Mouse (Mus musculus): ENCODE measurements around the gene Ccdc50. TPM values are rescaled to one million over a fixed set of nuclear protein-coding genes. Genes with fewer than 3 reads are reported as not detected.

The Ccdc50 gene
- polyA plus RNA-seq, 1 experiment from 2014 or later = 72.4 TPM

DNA sequence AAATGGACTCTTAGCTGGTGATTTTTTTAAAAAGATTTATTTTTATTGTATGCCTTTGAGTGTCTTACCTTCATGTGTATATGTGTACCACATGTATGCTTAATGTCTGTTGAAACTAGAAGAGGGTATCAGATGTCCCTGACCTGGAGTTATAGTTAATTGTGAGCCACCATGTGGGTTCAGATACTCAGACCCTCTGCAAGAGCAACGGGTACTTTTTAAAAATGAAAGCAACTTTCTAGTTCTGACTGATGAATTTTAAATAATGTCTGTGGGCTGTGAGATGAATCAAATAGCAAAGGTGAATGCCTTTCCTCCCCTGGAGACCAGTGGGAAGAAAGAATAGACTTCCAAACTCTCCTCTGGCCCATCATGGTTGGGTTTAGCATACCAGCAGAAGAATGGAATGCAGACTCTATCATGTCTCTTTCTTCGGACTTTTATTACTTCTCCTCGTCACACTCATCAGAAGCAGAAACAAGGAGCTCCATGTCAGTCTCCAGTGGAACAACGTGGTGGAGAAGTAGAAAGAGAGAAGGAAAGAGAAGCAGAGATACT, 1.7 kb upstream of the Ccdc50 start:
- 65% methylated on average over 4 of the region's 4 CpGs for WGBS (ENCODE audit: missing documents)
- Histone ChIP-seq H3K79me2 (ENCODE audit: inconsistent target) (peaks cover 29% of the 10 kb centered on the region), H3K4me3 (ENCODE audit: inconsistent target) (no peak overlapping the region), H3K27ac (peak overlapping the region; percentile 88), H3K36me3 (ENCODE audit: inconsistent target) (no peaks in the 10 kb centered on the region)

DNA sequence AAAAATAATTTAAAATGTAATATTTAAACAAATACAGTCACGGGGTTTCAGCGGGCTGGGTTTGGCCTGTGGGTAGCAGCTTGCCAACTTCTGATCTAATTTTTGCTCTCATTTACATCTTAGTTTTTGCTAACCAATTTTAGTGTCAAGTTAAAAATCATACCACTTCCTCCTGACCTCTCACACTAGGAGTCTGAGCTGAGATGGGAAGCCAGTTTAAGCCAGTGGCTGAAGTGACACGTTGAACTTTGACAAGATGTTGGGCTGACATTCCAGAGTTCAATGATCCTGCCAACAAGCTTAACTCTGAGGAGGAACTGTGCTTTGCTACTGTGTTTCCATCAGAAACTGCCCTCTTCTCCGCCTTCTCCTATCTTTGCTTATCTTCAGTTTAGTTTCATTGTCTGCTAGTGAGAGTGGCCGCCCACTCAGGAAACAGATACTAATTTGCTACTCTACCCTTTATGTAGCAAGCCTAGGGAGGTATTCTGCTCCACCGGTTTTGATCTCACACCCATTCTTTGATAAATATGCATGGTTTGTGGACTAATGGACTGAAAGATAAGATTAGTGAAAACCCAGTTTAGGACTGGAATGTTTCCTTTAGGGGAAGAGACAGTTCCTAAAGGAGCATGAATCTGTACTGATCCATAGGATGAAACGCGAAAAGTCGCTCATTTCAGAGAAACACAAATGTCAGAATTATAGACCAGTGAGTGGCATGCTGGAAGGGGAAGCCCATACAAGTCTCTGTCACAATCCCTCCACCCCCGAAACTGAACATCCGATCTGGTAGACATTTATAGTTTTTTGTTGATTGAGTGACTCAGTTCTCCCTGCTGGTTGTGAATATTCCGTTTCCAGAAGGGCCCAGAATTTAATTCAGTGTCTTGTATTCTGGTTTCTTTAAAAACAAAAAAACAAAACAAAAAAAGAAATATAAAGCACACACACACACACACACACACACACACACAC, 746 bp upstream of the Ccdc50 start:
- 14% methylated on average over 12 of the region's 12 CpGs for WGBS (ENCODE audit: missing documents)
- peak overlapping the region; percentile 88 for H3K27ac ChIP-seq
- H3K36me3 ChIP-seq (ENCODE audit: inconsistent target) = no peaks in the 10 kb centered on the region
- peak overlapping the region; percentile 27 for H3K4me3 ChIP-seq (ENCODE audit: inconsistent target)
- peaks cover 39% of the 10 kb centered on the region for H3K79me2 ChIP-seq (ENCODE audit: inconsistent target)

DNA sequence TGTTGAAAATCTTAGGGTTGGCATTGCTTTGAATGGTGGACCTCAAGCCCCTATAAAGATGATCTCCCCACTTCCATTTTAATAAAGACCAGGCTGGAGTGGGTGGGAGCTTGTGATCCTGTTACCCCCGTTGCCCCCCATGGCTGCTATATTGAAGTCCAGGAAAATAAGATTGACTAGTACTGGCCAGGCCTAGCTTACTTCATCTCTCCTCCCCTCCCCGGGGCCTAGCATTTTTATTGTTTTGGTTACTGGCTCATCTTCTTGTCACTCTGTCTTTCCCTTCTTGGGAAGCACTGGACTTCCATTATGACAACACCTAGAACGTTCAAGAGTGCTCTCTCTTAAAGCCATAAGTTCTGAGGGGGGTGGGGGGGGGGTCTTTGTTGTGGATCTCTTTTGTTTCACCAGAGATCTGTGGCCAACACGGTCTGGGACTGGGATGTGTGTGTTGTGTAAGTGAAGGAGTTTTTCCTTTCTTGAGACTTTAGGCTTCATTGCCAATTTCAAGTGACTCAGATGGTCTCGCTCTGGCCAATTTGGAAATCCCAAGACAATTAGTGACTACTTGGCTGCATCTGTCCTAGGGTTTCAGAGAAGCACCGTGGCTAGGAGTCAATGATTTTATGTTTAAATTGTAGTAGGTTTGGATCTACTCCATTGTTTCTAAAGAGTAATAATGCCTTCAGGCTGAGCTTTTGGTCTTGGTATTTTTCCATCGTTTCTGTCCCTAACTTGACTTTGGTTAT, 1.0 kb downstream of the Ccdc50 start:
- peaks cover 57% of the 10 kb centered on the region for H3K79me2 ChIP-seq (ENCODE audit: inconsistent target)
- whole genome bisulfite sequencing (ENCODE audit: missing documents) = 35% methylated on average over 7 of the region's 7 CpGs
- peak overlapping the region; percentile 75 for H3K27ac ChIP-seq
- peak overlapping the region; percentile 65 for H3K4me3 ChIP-seq (ENCODE audit: inconsistent target)
- no peaks in the 10 kb centered on the region for H3K36me3 ChIP-seq (ENCODE audit: inconsistent target)

DNA sequence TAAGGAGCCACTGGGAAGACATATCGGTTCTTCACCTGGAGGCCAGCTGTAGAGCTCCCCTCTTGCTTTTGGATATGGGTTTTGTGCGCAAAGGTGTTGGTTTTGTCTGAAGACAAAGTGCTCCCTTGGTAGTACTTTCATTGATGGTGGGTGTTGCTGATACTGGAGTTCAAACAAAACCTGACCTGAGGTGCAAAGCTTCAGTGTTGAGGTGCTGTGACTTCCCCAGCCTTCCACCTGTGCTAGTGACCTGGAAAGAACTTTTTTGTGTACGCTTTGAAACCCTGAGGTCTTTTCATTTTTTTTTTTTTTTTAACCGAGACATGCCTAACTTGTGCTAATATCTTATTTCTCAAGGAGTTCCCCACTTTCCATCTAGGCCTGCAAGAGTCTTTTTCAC, 1.6 kb downstream of the Ccdc50 start:
- 86% methylated on average over 4 of the region's 4 CpGs for WGBS (ENCODE audit: missing documents)
- no peaks in the 10 kb centered on the region for H3K36me3 ChIP-seq (ENCODE audit: inconsistent target)
- H3K27ac ChIP-seq = peak overlapping the region; percentile 75
- H3K79me2 ChIP-seq (ENCODE audit: inconsistent target) = peaks cover 63% of the 10 kb centered on the region
- peak overlapping the region; percentile 65 for H3K4me3 ChIP-seq (ENCODE audit: inconsistent target)

DNA sequence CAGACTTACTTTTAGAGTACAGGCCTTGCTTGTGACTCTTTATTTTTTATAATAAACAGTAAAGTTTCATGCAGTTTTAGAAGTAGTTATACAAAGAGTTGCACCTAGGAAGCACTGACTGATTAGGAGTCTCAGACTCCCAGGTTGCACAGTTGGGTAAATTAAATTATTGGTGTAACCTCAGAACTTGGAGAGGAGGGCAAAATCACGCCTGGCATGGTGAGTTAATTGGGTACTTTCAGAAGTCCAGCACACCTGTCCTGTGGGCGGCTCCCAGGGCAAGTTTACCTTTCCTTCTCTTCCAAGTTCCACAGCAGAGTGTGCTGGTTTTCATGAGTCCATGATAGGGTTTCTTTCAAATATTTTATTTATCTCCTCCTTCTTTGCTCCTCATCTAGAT, 3.2 kb downstream of the Ccdc50 start:
- 100% methylated on average over 2 of the region's 2 CpGs for WGBS (ENCODE audit: missing documents)
- Histone ChIP-seq H3K36me3 (ENCODE audit: inconsistent target) (no peaks in the 10 kb centered on the region), H3K4me3 (ENCODE audit: inconsistent target) (no peak overlapping the region), H3K27ac (no peak overlapping the region), H3K79me2 (ENCODE audit: inconsistent target) (peaks cover 78% of the 10 kb centered on the region)

DNA sequence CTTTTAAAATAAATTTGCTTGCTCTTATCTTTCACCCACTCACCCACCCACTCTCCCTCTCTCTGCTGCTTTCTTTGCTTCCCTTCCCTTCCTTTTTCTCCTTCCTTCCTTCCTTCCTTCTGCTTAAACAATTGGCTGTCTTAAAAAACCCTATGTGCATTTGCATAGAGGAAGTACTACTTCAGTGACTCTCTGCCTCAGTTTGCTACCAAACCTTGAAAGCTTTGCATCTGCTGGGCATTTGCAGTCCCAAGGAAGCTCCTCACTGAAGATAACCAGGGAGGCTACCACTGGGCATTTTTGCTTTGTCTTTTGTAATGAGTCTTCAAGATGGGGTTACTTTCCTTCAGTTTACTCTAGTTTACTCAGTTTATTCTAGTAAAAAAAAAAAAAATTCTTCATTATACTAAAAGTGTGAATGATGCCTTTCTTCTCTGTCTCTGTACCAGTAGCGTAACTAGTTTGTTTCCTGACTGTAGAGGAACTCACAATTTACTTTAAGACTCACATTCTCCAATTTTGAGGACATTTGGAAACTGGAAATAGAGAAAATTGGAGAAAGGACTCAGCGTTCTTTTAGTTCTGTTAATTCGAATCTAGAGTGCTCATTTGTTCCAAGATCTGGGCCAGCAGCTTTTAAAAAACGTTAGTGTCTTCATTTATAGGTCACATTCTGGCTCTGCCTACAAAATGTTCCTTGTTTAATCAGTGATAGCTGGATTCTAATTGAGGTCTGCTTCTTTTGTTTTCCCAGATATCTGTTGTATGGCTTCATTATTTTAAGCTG, 6.8 kb downstream of the Ccdc50 start:
- Histone ChIP-seq H3K79me2 (ENCODE audit: inconsistent target) (peaks cover 100% of the 10 kb centered on the region), H3K36me3 (ENCODE audit: inconsistent target) (no peaks in the 10 kb centered on the region), H3K27ac (no peak overlapping the region), H3K4me3 (ENCODE audit: inconsistent target) (no peak overlapping the region)
- 97% methylated on average over 4 of the region's 4 CpGs for WGBS (ENCODE audit: missing documents)

DNA sequence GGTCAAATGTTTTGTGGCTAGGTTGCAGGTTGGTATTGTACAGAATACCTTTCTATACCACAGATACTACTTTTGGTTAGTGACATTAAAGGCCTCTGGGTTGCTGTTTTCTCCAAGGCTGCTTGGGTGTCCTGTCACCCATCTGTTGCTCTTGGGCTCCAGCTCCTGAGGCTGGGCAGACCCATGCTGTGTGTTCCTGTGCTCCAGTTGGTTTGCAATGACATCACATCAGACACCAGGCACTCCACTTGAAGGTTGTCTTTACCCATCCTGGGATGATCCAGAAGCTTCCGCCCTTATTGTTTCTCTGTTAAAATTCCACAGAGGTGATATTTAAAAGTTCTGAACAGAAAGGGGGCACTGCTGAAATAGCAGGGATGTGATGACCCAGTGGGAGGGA, 8.3 kb downstream of the Ccdc50 start:
- WGBS (ENCODE audit: missing documents) = 100% methylated on average over 1 of the region's 1 CpGs
- no peaks in the 10 kb centered on the region for H3K36me3 ChIP-seq (ENCODE audit: inconsistent target)
- H3K79me2 ChIP-seq (ENCODE audit: inconsistent target) = peaks cover 100% of the 10 kb centered on the region
- H3K27ac ChIP-seq = no peak overlapping the region
- H3K4me3 ChIP-seq (ENCODE audit: inconsistent target) = no peak overlapping the region

DNA sequence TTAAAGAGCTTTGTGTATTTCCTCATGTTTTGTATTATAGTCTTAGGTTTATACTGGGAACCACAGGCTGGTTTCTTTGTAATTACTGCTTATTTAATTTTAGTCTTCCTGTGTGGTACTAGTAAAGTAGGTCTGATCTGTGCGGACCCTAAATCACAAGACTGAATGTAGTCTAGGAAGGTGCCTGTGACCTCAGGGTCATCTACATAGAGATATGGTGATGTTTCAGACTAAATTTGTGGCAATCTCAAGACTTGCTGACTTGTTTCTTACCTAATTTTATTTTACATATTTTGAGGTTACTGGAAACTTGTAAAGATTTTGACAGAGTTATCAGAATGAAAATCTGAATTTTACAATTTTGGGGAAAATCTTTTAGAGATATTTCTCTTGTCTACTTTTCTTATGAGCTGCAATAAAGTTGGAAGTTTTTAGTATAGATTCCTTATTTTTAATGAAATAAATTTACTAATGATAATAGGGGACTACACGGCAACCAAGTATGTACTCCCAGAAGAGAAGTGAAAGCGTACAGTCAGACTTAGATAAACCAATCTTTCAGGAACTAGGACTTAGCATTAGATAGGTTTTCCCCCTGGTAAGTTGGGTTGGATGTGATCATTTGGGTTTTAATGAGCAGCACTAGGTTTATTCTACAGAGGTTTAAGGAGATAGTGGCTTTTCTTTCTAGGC, 10.5 kb downstream of the Ccdc50 start:
- 56% methylated on average over 3 of the region's 3 CpGs for WGBS (ENCODE audit: missing documents)
- H3K27ac ChIP-seq = no peak overlapping the region
- H3K36me3 ChIP-seq (ENCODE audit: inconsistent target) = no peaks in the 10 kb centered on the region
- H3K79me2 ChIP-seq (ENCODE audit: inconsistent target) = peaks cover 100% of the 10 kb centered on the region
- H3K4me3 ChIP-seq (ENCODE audit: inconsistent target) = no peak overlapping the region

DNA sequence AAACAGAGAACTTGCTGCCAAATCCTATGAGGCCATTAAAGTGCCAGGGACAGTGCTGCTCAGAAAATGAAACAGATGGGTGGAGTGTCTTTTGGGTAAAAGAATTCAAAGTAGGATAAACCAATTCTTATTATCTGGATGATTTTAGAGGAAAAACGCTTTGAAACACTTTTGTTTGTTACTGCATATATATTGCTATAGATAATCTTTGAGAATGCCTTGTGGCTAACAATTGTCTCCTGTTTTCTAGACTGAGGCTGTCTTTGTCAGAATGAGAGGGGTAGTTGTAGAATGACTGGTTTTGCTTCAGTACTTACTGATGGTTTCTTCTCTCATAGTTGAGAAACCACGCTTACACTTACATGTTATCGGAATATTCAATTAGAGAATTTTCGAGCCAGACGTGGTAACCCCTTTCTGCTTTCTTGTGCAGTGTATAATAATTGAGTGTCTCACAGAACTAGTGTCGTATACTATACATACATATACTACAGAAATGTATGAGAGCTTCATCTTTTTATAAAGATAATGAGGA, 11.1 kb downstream of the Ccdc50 start:
- no peak overlapping the region for H3K27ac ChIP-seq
- H3K4me3 ChIP-seq (ENCODE audit: inconsistent target) = no peak overlapping the region
- H3K79me2 ChIP-seq (ENCODE audit: inconsistent target) = peaks cover 100% of the 10 kb centered on the region
- H3K36me3 ChIP-seq (ENCODE audit: inconsistent target) = no peaks in the 10 kb centered on the region
- WGBS (ENCODE audit: missing documents) = 88% methylated on average over 3 of the region's 6 CpGs

DNA sequence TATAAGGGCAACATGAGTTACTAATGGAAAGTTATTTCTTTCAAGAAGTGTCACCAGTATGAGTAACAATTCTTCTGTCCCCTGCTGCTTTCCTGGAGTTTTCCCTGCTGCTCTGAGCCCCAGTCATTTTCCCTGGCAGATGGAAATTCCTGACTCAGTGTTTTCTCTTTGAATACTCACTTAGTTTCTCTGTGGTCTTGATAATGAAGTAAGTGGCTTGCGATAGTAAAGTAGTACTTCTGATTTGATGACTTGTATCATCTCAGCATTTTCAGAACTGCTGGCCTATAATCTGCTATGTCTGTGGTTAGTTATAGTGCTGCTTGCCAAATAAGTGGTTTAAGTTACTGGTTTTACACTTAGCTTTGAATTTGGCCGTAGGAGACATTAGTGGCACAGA, 12.9 kb downstream of the Ccdc50 start:
- H3K4me3 ChIP-seq (ENCODE audit: inconsistent target) = no peak overlapping the region
- peaks cover 95% of the 10 kb centered on the region for H3K79me2 ChIP-seq (ENCODE audit: inconsistent target)
- peaks cover 12% of the 10 kb centered on the region; the same call in 1 of the 2 replicates for H3K36me3 ChIP-seq (ENCODE audit: inconsistent target)
- H3K27ac ChIP-seq = no peak overlapping the region
- 35% methylated on average over 2 of the region's 2 CpGs for WGBS (ENCODE audit: missing documents)

DNA sequence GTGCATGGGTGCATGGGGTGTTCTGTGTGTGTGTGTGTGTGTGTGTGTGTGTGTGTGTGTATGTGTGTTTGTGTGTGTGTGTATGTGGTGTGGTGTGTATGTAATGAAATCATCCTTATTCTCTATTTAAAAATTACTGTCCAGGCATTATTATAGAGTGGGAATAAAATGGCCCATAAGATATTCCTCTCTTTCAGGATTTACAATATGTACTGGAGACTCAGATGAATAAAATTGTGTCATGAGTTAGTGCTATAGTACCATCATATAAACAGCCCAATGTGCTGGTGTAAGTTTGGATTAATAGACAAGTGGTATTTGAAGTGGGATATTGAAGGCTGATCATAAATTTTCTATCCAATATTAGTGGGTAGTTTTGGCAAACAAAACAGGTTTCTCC, 15.4 kb downstream of the Ccdc50 start:
- no peak overlapping the region for H3K27ac ChIP-seq
- H3K79me2 ChIP-seq (ENCODE audit: inconsistent target) = peaks cover 78% of the 10 kb centered on the region
- H3K4me3 ChIP-seq (ENCODE audit: inconsistent target) = no peak overlapping the region
- peaks cover 23% of the 10 kb centered on the region; the same call in 1 of the 2 replicates for H3K36me3 ChIP-seq (ENCODE audit: inconsistent target)

DNA sequence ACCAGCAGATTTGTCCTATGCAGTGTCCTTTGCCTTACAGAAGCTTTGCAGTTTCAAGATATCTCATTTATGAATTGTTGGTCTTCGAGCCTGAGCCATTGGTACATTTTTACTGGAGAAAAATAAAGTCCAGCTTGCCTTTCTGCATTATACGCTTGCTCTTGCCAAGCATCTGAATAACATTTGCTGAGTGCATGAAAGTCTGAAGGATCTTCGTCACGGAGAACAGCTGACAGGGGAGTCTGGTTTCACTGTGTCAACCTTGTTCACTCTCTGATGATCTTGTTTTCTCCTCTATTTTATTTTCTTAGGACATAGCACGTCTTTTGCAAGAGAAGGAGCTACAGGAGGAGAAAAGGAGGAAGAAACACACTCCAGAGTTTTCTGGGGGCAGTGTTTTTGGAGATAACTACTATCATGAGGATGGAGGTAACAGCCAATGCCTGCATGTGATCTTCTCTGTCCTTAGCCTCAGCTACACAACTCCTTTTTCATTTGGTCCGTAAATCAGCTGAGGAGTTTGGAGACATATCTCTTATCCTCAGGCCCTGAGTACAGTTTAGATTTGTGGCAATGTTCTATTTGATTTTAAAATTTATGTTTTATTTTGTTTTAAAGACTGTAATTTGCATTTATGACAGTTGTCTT, 28.4 kb downstream of the Ccdc50 start:
- 98% methylated on average over 6 of the region's 6 CpGs for WGBS (ENCODE audit: missing documents)
- H3K79me2 ChIP-seq (ENCODE audit: inconsistent target) = peaks cover 24% of the 10 kb centered on the region; the same call in 1 of the 2 replicates
- no peak overlapping the region for H3K4me3 ChIP-seq (ENCODE audit: inconsistent target)
- H3K36me3 ChIP-seq (ENCODE audit: inconsistent target) = peaks cover 77% of the 10 kb centered on the region
- H3K27ac ChIP-seq = no peak overlapping the region

DNA sequence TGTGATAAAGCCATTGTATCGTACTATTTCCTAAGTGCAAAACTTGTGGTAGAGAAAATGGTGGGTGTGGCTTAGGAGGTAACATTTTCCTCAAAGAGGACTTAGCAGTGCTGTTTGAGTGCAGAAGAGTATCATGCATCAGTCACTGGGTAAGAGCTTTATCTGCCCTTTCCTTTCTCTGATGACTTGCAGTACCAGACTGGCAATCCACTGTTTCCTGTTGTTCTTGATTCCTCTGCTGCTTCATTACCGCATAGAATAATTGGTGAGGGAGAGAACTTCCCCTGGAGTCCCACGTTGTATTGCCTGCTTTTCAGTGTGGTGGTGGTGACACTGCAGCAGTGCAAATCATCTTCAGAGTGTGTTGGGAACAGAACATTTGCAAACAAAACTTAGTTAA, 29.0 kb downstream of the Ccdc50 start:
- peaks cover 79% of the 10 kb centered on the region for H3K36me3 ChIP-seq (ENCODE audit: inconsistent target)

More for the DNA sequence above, 29.0 kb downstream of the Ccdc50 start:
- Histone ChIP-seq H3K27ac (no peak overlapping the region), H3K4me3 (ENCODE audit: inconsistent target) (no peak overlapping the region), H3K79me2 (ENCODE audit: inconsistent target) (peaks cover 18% of the 10 kb centered on the region; the same call in 1 of the 2 replicates)
- WGBS (ENCODE audit: missing documents) = 48% methylated on average over 3 of the region's 3 CpGs

All from macrophage (primary cell).